Mouse (Mus musculus) forebrain, embryonic 12.5 days (tissue): Measurements from ENCODE around the gene Fam181a. TPM values are rescaled to one million over a fixed set of nuclear protein-coding genes. Genes with fewer than 3 reads are reported as not detected.

ENCODE experiments used
- ATAC-seq: fragments of 200-750 bp; cut with Nextera tagmentation; 2 replicates; pipeline ENCODE4 v1.8.0; 2017; ENCODE audit warnings: moderate TSS enrichment; ENCODE audit not compliant: low FRiP score
- H3K27ac ChIP-seq: fragments of 300-500 bp; sonication (generic); 2 replicates; pipeline ENCODE4 v1.5.1; 2016; ENCODE audit warnings: mild to moderate bottlenecking
- H3K27me3 ChIP-seq: fragments of 300-500 bp; sonication (generic); 2 replicates; pipeline ENCODE4 v1.6.1; 2016; ENCODE audit warnings: mild to moderate bottlenecking
- H3K36me3 ChIP-seq: fragments of 300-500 bp; sonication (generic); replicated peaks from 2 replicates; pipeline ENCODE4 v1.6.1; 2016; ENCODE audit warnings: mild to moderate bottlenecking
- H3K4me1 ChIP-seq: fragments of 300-500 bp; sonication (generic); 2 replicates; pipeline ENCODE4 v1.6.1; 2016
- H3K4me2 ChIP-seq: fragments of 300-500 bp; sonication (generic); 2 replicates; pipeline ENCODE4 v1.6.1; 2016; ENCODE audit warnings: mild to moderate bottlenecking, moderate library complexity
- H3K4me3 ChIP-seq: fragments of 300-500 bp; sonication (generic); replicated peaks from 2 replicates; pipeline ENCODE4 v1.5.1; 2016; ENCODE audit warnings: mild to moderate bottlenecking
- H3K9ac ChIP-seq: fragments of 300-500 bp; sonication (generic); 2 replicates; pipeline ENCODE4 v1.6.1; 2016; ENCODE audit warnings: mild to moderate bottlenecking
- H3K9me3 ChIP-seq: fragments of 300-500 bp; sonication (generic); 2 replicates; pipeline ENCODE4 v1.6.1; 2016
- WGBS: fragments of 180-500 bp; shearing (Covaris S2); methylation state at CpG from one replicate; pipeline ENCODE4 v1.1.7; 2016; 5-methylcytosine and 5-hydroxymethylcytosine counted together
- polyA plus RNA-seq: library from polyadenylated mRNA; unstranded; fragments of >200 nt; fragmentation: Nextera tagmentation; extraction: Ambion mirVana; gene quantifications from 2 replicates; pipeline ENCODE4 v1.2.1, GENCODE M21; 2016

The Fam181a gene
- polyA plus RNA-seq, 1 experiment from 2014 or later: 17.4 TPM

GRCm38 (mm10) chr12:103362336-103362735, 51.6 kb downstream of the Fam181a start:
- H3K27me3 ChIP-seq: no peaks in the 10 kb centered on the region
- no peak overlapping the region for H3K4me2 ChIP-seq
- no peak for ATAC-seq
- H3K4me3 ChIP-seq: no peak overlapping the region
- H3K9ac ChIP-seq: no peak overlapping the region
- no peaks in the 10 kb centered on the region for H3K9me3 ChIP-seq
- no peaks in the 10 kb centered on the region for H3K4me1 ChIP-seq
- no peaks in the 10 kb centered on the region for H3K36me3 ChIP-seq
- H3K27ac ChIP-seq: no peak overlapping the region
- 79% methylated on average over 3 of the region's 3 CpGs for WGBS

Other genes starting within 250 kb of the Fam181a start
- gene Prima1, start 68.8 kb upstream of the Fam181a start, polyA plus RNA-seq: 0.23 and 0.29 TPM in 2 replicates
- 0.56 and 0.65 TPM in 2 replicates for gene Asb2, start 45.0 kb downstream of the Fam181a start, polyA plus RNA-seq
- gene Otub2, start 77.7 kb downstream of the Fam181a start, polyA plus RNA-seq: 13.7 and 15.1 TPM in 2 replicates
- 0.38 and 0.87 TPM in 2 replicates for gene 9330161L09Rik, start 96.8 kb downstream of the Fam181a start, polyA plus RNA-seq
- 127 and 134 TPM in 2 replicates for gene Ddx24, start 114.9 kb downstream of the Fam181a start, polyA plus RNA-seq
- 3.7 and 4.0 TPM in 2 replicates for gene Ifi27, start 123.2 kb downstream of the Fam181a start, polyA plus RNA-seq
- 1.7 and 3.2 TPM in 2 replicates for gene Ifi27l2a, start 132.7 kb downstream of the Fam181a start, polyA plus RNA-seq
- not detected in 2 replicates for gene Ifi27l2b, start 146.2 kb downstream of the Fam181a start, polyA plus RNA-seq
- 3.0 and 3.5 TPM in 2 replicates for gene Ppp4r4, start 221.3 kb downstream of the Fam181a start, polyA plus RNA-seq